Mouse (Mus musculus) neural tube, embryonic 14.5 days (tissue): ENCODE measurements at regions not wholly inside any gene's neighbourhood (a gene's known extent, or its start where the extent isn't known, plus 50 kb on each side); places are given as distances from the start of the nearest gene placed in this dataset.

ENCODE experiments used
- ATAC-seq: fragments of 200-750 bp; cut with Nextera tagmentation; 2 replicates; pipeline ENCODE4 v1.8.0; 2017; ENCODE audit warnings: low read depth, mild to moderate bottlenecking, moderate TSS enrichment, moderate library complexity
- H3K27ac ChIP-seq: fragments of 300-500 bp; sonication (generic); 2 replicates; pipeline ENCODE4 v1.5.1; 2014; ENCODE audit warnings: low read depth, mild to moderate bottlenecking, control low read depth, low read length, moderate library complexity, mixed read lengths
- H3K27me3 ChIP-seq: fragments of 300-500 bp; sonication (generic); 2 replicates; pipeline ENCODE4 v1.6.1; 2014; ENCODE audit warnings: low read length; ENCODE audit not compliant: control insufficient read depth, insufficient read depth
- H3K36me3 ChIP-seq: fragments of 300-500 bp; sonication (generic); 2 replicates; pipeline ENCODE4 v1.6.1; 2014; ENCODE audit warnings: low read length, mixed read lengths; ENCODE audit not compliant: control insufficient read depth, insufficient read depth
- H3K4me1 ChIP-seq: fragments of 300-500 bp; sonication (generic); 2 replicates; pipeline ENCODE4 v1.6.1; 2014; ENCODE audit warnings: low read length; ENCODE audit not compliant: control insufficient read depth, insufficient read depth
- H3K4me2 ChIP-seq: fragments of 300-500 bp; sonication (generic); 2 replicates; pipeline ENCODE4 v1.6.1; 2014; ENCODE audit warnings: mild to moderate bottlenecking, low read depth, low read length, control low read depth
- H3K4me3 ChIP-seq: fragments of 300-500 bp; sonication (generic); 2 replicates; pipeline ENCODE4 v1.5.1; 2014; ENCODE audit warnings: low read depth, low read length, control low read depth, mixed read lengths
- H3K9ac ChIP-seq: fragments of 300-500 bp; sonication (generic); replicated peaks from 2 replicates; pipeline ENCODE4 v1.6.1; 2014; ENCODE audit warnings: low read depth, mild to moderate bottlenecking, control low read depth, low read length, mixed read lengths
- H3K9me3 ChIP-seq: fragments of 300-500 bp; sonication (generic); 2 replicates; pipeline ENCODE4 v1.6.1; 2016; ENCODE audit warnings: low read length; ENCODE audit not compliant: control insufficient read depth
- WGBS: fragments of 180-500 bp; shearing (Covaris S2); extraction: QIAGEN DNeasy Blood & Tissue Kit; methylation state at CpG from one replicate; pipeline ENCODE4 v1.1.7; 2014; 5-methylcytosine and 5-hydroxymethylcytosine counted together

GRCm38 (mm10) chr13:99597891-99598290, 81.6 kb upstream of the Map1b start:
- Histone ChIP-seq H3K4me3 (no peak overlapping the region), H3K27ac (no peak overlapping the region), H3K27me3 (no peaks in the 10 kb centered on the region), H3K9me3 (no peaks in the 10 kb centered on the region), H3K9ac (no peak overlapping the region), H3K4me1 (peaks cover 5% of the 10 kb centered on the region; the same call in 1 of the 2 replicates), H3K36me3 (no peaks in the 10 kb centered on the region), H3K4me2 (no peak overlapping the region)
- 65% methylated on average over 2 of the region's 2 CpGs for WGBS
- ATAC-seq: peak; percentile 45; the same call in 1 of the 2 replicates

DNA sequence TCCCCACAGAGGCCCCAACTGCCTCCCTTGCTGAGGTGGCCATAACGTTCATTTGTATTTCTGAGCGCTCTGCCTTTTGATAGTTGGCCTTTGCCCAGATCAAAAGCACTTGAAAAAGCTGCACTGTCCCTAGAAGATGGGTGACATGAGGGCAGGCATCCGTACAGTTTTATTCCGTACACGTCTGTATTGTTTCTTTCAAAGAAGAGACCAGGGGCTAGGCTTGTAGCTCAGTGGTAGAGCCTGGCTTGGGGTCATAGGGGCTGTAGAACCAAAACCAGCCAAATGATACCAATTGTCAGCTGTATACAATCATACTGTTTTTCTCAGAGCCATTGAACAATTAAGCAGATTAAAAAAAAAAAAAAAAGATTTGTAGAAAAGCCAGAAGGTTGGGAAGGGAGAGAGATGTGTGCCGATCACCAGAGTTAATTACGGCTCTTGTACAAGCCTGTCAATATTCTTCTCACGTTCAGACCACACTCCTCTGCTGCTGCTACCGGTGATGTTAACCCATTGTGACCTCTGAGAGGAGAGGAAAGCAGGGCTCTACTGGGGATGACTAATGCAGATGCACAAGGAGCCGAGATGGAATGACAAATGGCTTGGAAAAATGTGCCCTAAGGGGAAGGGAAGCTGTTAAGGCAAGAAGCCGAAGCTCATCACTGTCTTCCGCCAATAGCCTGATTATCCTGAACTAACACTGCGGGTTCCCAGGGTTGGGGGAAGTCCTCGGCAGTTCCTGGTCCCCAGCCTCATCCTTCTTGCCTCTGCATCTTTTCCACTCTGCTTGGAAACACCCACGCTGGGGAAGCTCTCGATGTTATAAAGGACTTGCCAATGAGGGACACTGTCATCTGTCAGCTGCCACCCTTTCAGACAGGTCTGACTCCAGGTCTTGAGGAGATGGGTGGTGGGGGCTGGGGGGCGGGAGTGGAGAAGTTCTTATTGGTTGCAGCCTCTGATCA, 77.8 kb upstream of the Map1b start:
- ATAC-seq: peak; percentile 83
- Histone ChIP-seq H3K36me3 (no peaks in the 10 kb centered on the region), H3K9ac (no peak overlapping the region), H3K27me3 (no peaks in the 10 kb centered on the region), H3K4me1 (peaks cover 8% of the 10 kb centered on the region; the same call in 1 of the 2 replicates), H3K4me3 (no peak overlapping the region), H3K27ac (no peak overlapping the region), H3K9me3 (no peaks in the 10 kb centered on the region), H3K4me2 (no peak overlapping the region)
- WGBS: 20% methylated on average over 17 of the region's 17 CpGs

- peaks cover 8% of the 10 kb centered on the region; the same call in 1 of the 2 replicates for H3K4me1 ChIP-seq
- ATAC-seq: no peak
- H3K9me3 ChIP-seq: no peaks in the 10 kb centered on the region
- H3K27me3 ChIP-seq: no peaks in the 10 kb centered on the region
- 64% methylated on average over 8 of the region's 8 CpGs for WGBS
- no peak overlapping the region for H3K27ac ChIP-seq
- H3K4me2 ChIP-seq: no peak overlapping the region
- H3K36me3 ChIP-seq: no peaks in the 10 kb centered on the region
- H3K9ac ChIP-seq: no peak overlapping the region
- H3K4me3 ChIP-seq: no peak overlapping the region
These were observed 76.9 kb upstream of the Map1b start for GRCm38 (mm10) chr13:99593243-99593635.

GRCm38 (mm10) chr13:99592596-99593242, 76.4 kb upstream of the Map1b start:
- no peaks in the 10 kb centered on the region for H3K9me3 ChIP-seq
- H3K27ac ChIP-seq: no peak overlapping the region
- 18% methylated on average over 15 of the region's 15 CpGs for WGBS
- ATAC-seq: no peak
- no peak overlapping the region for H3K4me2 ChIP-seq
- H3K27me3 ChIP-seq: no peaks in the 10 kb centered on the region
- H3K4me3 ChIP-seq: no peak overlapping the region
- no peaks in the 10 kb centered on the region for H3K36me3 ChIP-seq
- peaks cover 8% of the 10 kb centered on the region; the same call in 1 of the 2 replicates for H3K4me1 ChIP-seq
- no peak overlapping the region for H3K9ac ChIP-seq

DNA sequence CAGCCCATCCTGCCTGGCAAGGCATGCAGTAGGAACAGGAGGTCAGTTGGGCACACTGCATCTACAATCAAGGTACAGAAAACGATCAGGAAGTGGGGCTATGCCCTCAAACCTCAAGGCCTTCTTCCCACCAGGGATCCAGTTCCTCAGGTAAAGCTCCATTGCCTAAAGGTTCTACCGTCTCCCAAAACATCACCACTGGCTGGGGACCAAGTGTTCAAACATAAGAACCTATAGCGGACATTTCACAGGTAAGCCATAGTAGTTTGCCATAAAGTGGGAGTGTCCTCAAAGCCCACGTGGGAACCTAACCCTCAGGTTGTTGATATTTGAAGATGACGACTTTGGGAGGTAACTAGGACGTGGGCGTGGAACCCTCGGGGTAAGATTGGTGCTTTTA, 72.3 kb upstream of the Map1b start:
- no peak for ATAC-seq
- Histone ChIP-seq H3K4me2 (no peak overlapping the region), H3K27me3 (no peaks in the 10 kb centered on the region), H3K4me1 (peaks cover 6% of the 10 kb centered on the region; the same call in 1 of the 2 replicates), H3K27ac (no peak overlapping the region), H3K9me3 (no peaks in the 10 kb centered on the region), H3K9ac (no peak overlapping the region), H3K4me3 (no peak overlapping the region), H3K36me3 (no peaks in the 10 kb centered on the region)
- WGBS: 89% methylated on average over 8 of the region's 8 CpGs

DNA sequence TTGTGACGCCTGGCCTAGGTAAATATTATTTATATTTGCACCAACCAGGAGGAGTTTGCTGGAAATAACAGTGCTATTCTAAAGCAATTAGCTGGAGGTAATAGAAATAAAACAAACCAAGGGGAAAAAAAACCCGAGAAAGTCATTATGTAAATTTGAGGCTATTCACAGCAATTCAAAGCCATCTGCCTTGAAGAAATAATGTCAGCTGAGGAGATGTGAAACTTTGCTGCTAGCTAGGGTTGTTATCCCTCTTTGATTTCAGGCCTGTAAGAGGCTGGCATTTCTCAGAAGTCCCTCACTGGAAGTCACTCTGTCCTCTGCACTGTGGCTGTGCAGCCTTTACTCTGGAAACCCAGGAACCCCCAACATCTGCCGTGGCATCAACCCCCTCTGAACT, 67.5 kb upstream of the Map1b start:
- Histone ChIP-seq H3K4me3 (no peak overlapping the region), H3K4me2 (no peak overlapping the region), H3K27ac (no peak overlapping the region), H3K36me3 (no peaks in the 10 kb centered on the region), H3K9me3 (no peaks in the 10 kb centered on the region), H3K4me1 (0 out of 2 replicates have a peak, but pooled peaks cover 5% of the 10 kb centered on the region), H3K27me3 (no peaks in the 10 kb centered on the region), H3K9ac (no peak overlapping the region)
- ATAC-seq: no peak
- 8% methylated on average over 3 of the region's 3 CpGs for WGBS

DNA sequence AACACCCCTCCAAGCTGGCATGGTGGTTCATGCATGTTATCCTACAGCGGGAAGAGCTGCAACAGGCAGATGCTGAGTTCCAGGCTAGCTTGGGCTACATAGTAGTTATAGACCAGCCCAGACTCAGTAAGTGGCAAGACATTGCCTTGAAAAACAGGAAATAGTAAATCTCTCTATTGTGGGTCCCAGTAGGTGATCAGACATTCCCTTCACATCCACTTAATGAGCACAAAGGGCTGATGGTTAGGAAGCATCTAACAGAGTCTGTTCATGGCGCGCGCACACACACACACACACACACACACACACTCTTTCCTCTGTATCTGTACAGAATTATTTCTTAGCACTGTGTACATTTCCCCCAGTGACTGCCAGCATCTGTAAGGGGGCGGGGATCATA, 64.0 kb upstream of the Map1b start:
- 0 out of 2 replicates have a peak, but pooled peaks have one; percentile 11 for ATAC-seq
- no peaks in the 10 kb centered on the region for H3K27me3 ChIP-seq
- H3K4me3 ChIP-seq: no peak overlapping the region
- no peak overlapping the region for H3K9ac ChIP-seq
- no peak overlapping the region for H3K27ac ChIP-seq
- H3K4me2 ChIP-seq: no peak overlapping the region
- no peaks in the 10 kb centered on the region for H3K9me3 ChIP-seq
- no peaks in the 10 kb centered on the region for H3K36me3 ChIP-seq
- H3K4me1 ChIP-seq: 0 out of 2 replicates have a peak, but pooled peaks cover 5% of the 10 kb centered on the region
- 75% methylated on average over 5 of the region's 5 CpGs for WGBS

- Histone ChIP-seq H3K9ac (no peak overlapping the region), H3K4me1 (0 out of 2 replicates have a peak, but pooled peaks cover 5% of the 10 kb centered on the region), H3K4me3 (no peak overlapping the region), H3K27me3 (no peaks in the 10 kb centered on the region), H3K4me2 (no peak overlapping the region), H3K9me3 (no peaks in the 10 kb centered on the region), H3K27ac (no peak overlapping the region), H3K36me3 (no peaks in the 10 kb centered on the region)
- peak; percentile 46; the same call in 1 of the 2 replicates for ATAC-seq
- 57% methylated on average over 8 of the region's 8 CpGs for WGBS
These were observed 63.3 kb upstream of the Map1b start for GRCm38 (mm10) chr13:99579596-99580175.
